Mouse (Mus musculus): ENCODE data around the gene Igsf9. TPM values are rescaled to one million over a fixed set of nuclear protein-coding genes. Genes with fewer than 3 reads are reported as not detected.

The Igsf9 gene
- total and polyA plus RNA-seq, 3 experiments = 0.12 to 0.38 TPM; not detected in 1

GRCm38 (mm10) chr1:172512962-172513361 is 31.4 kb downstream of the Igsf9 start:
- peaks cover 12 to 35% of the 10 kb centered on the region in 2 experiments for H3K4me1 ChIP-seq (ENCODE audit: control insufficient read depth in 1 of 2, insufficient read depth in 2 of 2, low read length in 2 of 2)
- H3K27ac ChIP-seq (ENCODE audit: control insufficient read depth, low read depth, low read length) = peak overlapping the region; percentile 89
- H3K27me3 ChIP-seq (ENCODE audit: control insufficient read depth in 1 of 2, insufficient read depth in 2 of 2, low read length in 2 of 2) = no peaks in the 10 kb centered on the region
- peak; percentile 73 for DNase-seq (ENCODE audit: low read depth, low spot score)
- H3K9me3 ChIP-seq (replicated peaks; ENCODE audit: insufficient read depth, low read length) = no peaks in the 10 kb centered on the region
- H3K79me2 ChIP-seq (ENCODE audit: control insufficient read depth, insufficient read depth, low read length, poor library complexity) = no peaks in the 10 kb centered on the region; the same call in 1 of the 2 replicates
- peaks cover 0 to 21% of the 10 kb centered on the region in 2 experiments; a peak in 2 of 4 replicates for H3K36me3 ChIP-seq (ENCODE audit: control insufficient read depth in 1 of 2, insufficient read depth in 2 of 2, low read length in 2 of 2)
- H3K4me3 ChIP-seq (ENCODE audit: control insufficient read depth in 1 of 2, insufficient read depth in 1 of 2, low read depth in 2 of 2, low read length in 2 of 2) = peak overlapping the region; percentile 45 to 57
- peak overlapping the region; percentile 75 for H3K9ac ChIP-seq (ENCODE audit: control insufficient read depth, low read depth, low read length, poor library complexity, severe bottlenecking)
- no peak for TF ChIP-seq USF1 (IDR thresholded peaks at IDR 0.05; ENCODE audit: low read depth, low read length)
- no peak for TF ChIP-seq ELF1 (IDR thresholded peaks at IDR 0.05; ENCODE audit: low read depth, low read length)
- TF ChIP-seq NRF1 (IDR thresholded peaks at IDR 0.05; ENCODE audit: insufficient read depth, low read depth, low read length, poor library complexity, severe bottlenecking) = no peak
- TF ChIP-seq POLR2A (IDR thresholded peaks at IDR 0.05; ENCODE audit: control insufficient read depth in 1 of 2, insufficient read depth in 1 of 2, low read depth in 1 of 2, low read length in 2 of 2, poor library complexity in 1 of 2) = peak in 1 of 2 experiments; percentile 40; a peak in 1 of 4 replicates
- no peak for TF ChIP-seq MYC (IDR thresholded peaks at IDR 0.05; ENCODE audit: low read depth, low read length)
- TF ChIP-seq CHD1 (IDR thresholded peaks at IDR 0.05; ENCODE audit: low read depth, low read length) = no peak
- TF ChIP-seq EP300 (IDR thresholded peaks at IDR 0.05; ENCODE audit: low read depth in 1 of 2, low read length in 2 of 2) = peak in 1 of 2 experiments; percentile 32; a peak in 1 of 4 replicates
- no peak for TF ChIP-seq E2F4 (IDR thresholded peaks at IDR 0.05; ENCODE audit: borderline replicate concordance, low read depth, low read length)
- no peak for TF ChIP-seq BHLHE40 (IDR thresholded peaks at IDR 0.05; ENCODE audit: borderline replicate concordance, low read depth, low read length)
- peak in 2 of 3 experiments; percentile 19 to 25; a peak in 3 of 6 replicates for TF ChIP-seq CTCF (IDR thresholded peaks at IDR 0.05 in 2 of 3, conservative IDR thresholded peaks at IDR 0.05 in 1 of 3; ENCODE audit: control insufficient read depth in 1 of 3, insufficient read depth in 1 of 3, low read depth in 2 of 3, low read length in 3 of 3, poor library complexity in 1 of 3, severe bottlenecking in 1 of 3)
- no peak for TF ChIP-seq MAFK (IDR thresholded peaks at IDR 0.05; ENCODE audit: borderline replicate concordance, low read depth, low read length)
- no peak for TF ChIP-seq GATA1 (IDR thresholded peaks at IDR 0.05; ENCODE audit: low read depth, low read length)
- TF ChIP-seq MAZ (IDR thresholded peaks at IDR 0.05; ENCODE audit: low read depth, low read length) = no peak
- no peak for TF ChIP-seq ZKSCAN1 (IDR thresholded peaks at IDR 0.05; ENCODE audit: low read depth, low read length)
- no peak for TF ChIP-seq MYB (IDR thresholded peaks at IDR 0.05; ENCODE audit: low read depth, low read length)
- TF ChIP-seq TBP (IDR thresholded peaks at IDR 0.05; ENCODE audit: low read depth, low read length) = 0 out of 2 replicates have a peak, but pooled peaks have one; percentile 59
- no peak for TF ChIP-seq JUND (IDR thresholded peaks at IDR 0.05; ENCODE audit: low read depth, low read length)
- TF ChIP-seq HCFC1 (IDR thresholded peaks at IDR 0.05; ENCODE audit: low read depth, low read length) = no peak
- TF ChIP-seq NELFE (IDR thresholded peaks at IDR 0.05; ENCODE audit: low read depth, low read length) = peak; percentile 68
- TF ChIP-seq ZC3H11A (IDR thresholded peaks at IDR 0.05; ENCODE audit: low read depth, low read length) = no peak
- no peak for TF ChIP-seq MXI1 (IDR thresholded peaks at IDR 0.05; ENCODE audit: low read depth, low read length)
- no peak for TF ChIP-seq TCF12 (IDR thresholded peaks at IDR 0.05; ENCODE audit: low read depth, low read length)
- TF ChIP-seq SIN3A (IDR thresholded peaks at IDR 0.05; ENCODE audit: low read length) = peak; percentile 47; the same call in 1 of the 2 replicates
- TF ChIP-seq POLR2AphosphoS2 (IDR thresholded peaks at IDR 0.05; ENCODE audit: low read length) = no peak
- no peak for TF ChIP-seq MAX (IDR thresholded peaks at IDR 0.05; ENCODE audit: low read length)
- no peak for TF ChIP-seq ZNF384 (IDR thresholded peaks at IDR 0.05; ENCODE audit: low read depth, low read length)
- no peak for TF ChIP-seq CHD2 (IDR thresholded peaks at IDR 0.05; ENCODE audit: low read length)
- TF ChIP-seq POLR2AphosphoS5 (IDR thresholded peaks at IDR 0.05; ENCODE audit: borderline replicate concordance, low read depth, low read length) = no peak
- TF ChIP-seq ZMIZ1 (IDR thresholded peaks at IDR 0.05; ENCODE audit: low read depth, low read length) = no peak
- no peak for TF ChIP-seq UBTF (IDR thresholded peaks at IDR 0.05; ENCODE audit: borderline replicate concordance, insufficient read depth, low read depth, low read length)
- no peak for TF ChIP-seq RCOR1 (IDR thresholded peaks at IDR 0.05; ENCODE audit: low read depth, low read length)
- no peak for TF ChIP-seq GABPA (IDR thresholded peaks at IDR 0.05; ENCODE audit: low read depth, low read length)
- no peak for TF ChIP-seq KAT2A (conservative IDR thresholded peaks at IDR 0.05; ENCODE audit: low read depth, low read length)
- TF ChIP-seq ETS1 (IDR thresholded peaks at IDR 0.05; ENCODE audit: low read depth, low read length) = peak; percentile 57
- no peak for TF ChIP-seq SMC3 (IDR thresholded peaks at IDR 0.05; ENCODE audit: low read depth, low read length)
- TF ChIP-seq USF2 (IDR thresholded peaks at IDR 0.05; ENCODE audit: borderline replicate concordance in 1 of 2, insufficient read depth in 1 of 2, low read depth in 1 of 2, low read length in 2 of 2) = no peak
- TF ChIP-seq TAL1 (IDR thresholded peaks at IDR 0.05; ENCODE audit: low read length) = no peak
- TF ChIP-seq RAD21 (IDR thresholded peaks at IDR 0.05; ENCODE audit: low read depth, low read length) = no peak
